Mouse (Mus musculus) midbrain, embryonic 11.5 days (tissue): ENCODE data around the gene Tmem86a. TPM values are rescaled to one million over a fixed set of nuclear protein-coding genes. Genes with fewer than 3 reads are reported as not detected.

Experiments used
- ATAC-seq: fragments of 200-750 bp; cut with Nextera tagmentation; 2 replicates; pipeline ENCODE4 v1.8.0; 2017; ENCODE audit warnings: moderate TSS enrichment, moderate library complexity; ENCODE audit not compliant: low FRiP score
- DNase-seq: peaks from one replicate; pipeline ENCODE4 v3.0.0; 2015; ENCODE audit warnings: low spot score; ENCODE audit errors: missing footprints
- H3K27ac ChIP-seq: fragments of 300-500 bp; sonication (generic); 2 replicates; pipeline ENCODE4 v1.5.1; 2014; ENCODE audit warnings: low read depth, low read length
- H3K27me3 ChIP-seq: fragments of 300-500 bp; sonication (generic); 2 replicates; pipeline ENCODE4 v1.6.1; 2014; ENCODE audit warnings: mild to moderate bottlenecking, low read length, moderate library complexity, mixed read lengths; ENCODE audit not compliant: control insufficient read depth, insufficient read depth
- H3K36me3 ChIP-seq: fragments of 300-500 bp; sonication (generic); 2 replicates; pipeline ENCODE4 v1.6.1; 2014; ENCODE audit warnings: mild to moderate bottlenecking, low read length, moderate library complexity, mixed read lengths; ENCODE audit not compliant: control insufficient read depth, insufficient read depth
- H3K4me1 ChIP-seq: fragments of 300-500 bp; sonication (generic); 2 replicates; pipeline ENCODE4 v1.6.1; 2014; ENCODE audit warnings: low read length; ENCODE audit not compliant: control insufficient read depth, insufficient read depth
- H3K4me2 ChIP-seq: fragments of 300-500 bp; sonication (generic); 2 replicates; pipeline ENCODE4 v1.6.1; 2014; ENCODE audit warnings: mild to moderate bottlenecking, moderate library complexity
- H3K4me3 ChIP-seq: fragments of 300-500 bp; sonication (generic); 2 replicates; pipeline ENCODE4 v1.5.1; 2014; ENCODE audit warnings: low read depth, low read length
- H3K9ac ChIP-seq: fragments of 300-500 bp; sonication (generic); 2 replicates; pipeline ENCODE4 v1.6.1; 2014; ENCODE audit warnings: low read length
- H3K9me3 ChIP-seq: fragments of 300-500 bp; sonication (generic); 2 replicates; pipeline ENCODE4 v1.6.1; 2016; ENCODE audit warnings: low read length; ENCODE audit not compliant: control insufficient read depth
- WGBS: fragments of 180-500 bp; shearing (Covaris S2); extraction: QIAGEN DNeasy Blood & Tissue Kit; methylation state at CpG from one replicate; pipeline ENCODE4 v1.1.7; 2014; 5-methylcytosine and 5-hydroxymethylcytosine counted together
- polyA plus RNA-seq: library from polyadenylated mRNA; unstranded; fragments of >200 nt; fragmentation: Nextera tagmentation; extraction: Ambion mirVana; gene quantifications from 2 replicates; pipeline ENCODE4 v1.2.1, GENCODE M21; 2014

Gene Tmem86a
- polyA plus RNA-seq, 1 experiment from 2014 or later, result 9.7 TPM

DNA sequence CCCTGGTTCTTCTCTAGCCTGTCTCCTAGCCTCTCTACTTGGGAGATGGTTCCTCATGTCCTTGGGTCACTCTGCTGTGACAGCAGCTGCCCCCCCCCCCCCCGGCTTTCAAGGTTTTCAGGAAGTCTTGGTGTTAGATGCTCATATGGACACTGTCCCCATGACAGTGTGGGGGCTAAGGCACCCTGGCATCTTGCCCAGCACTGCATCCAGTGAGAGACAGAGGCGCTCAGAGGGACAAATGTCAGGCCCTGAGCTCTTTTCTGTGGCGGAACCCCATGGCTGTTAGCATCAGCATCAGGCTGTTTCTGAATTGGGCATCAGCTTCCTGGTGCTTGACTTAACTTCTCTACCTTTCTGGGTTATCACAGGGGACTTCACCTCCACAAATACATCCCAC lies 30.5 kb downstream of the Tmem86a start:
- DNase-seq (no peak), ATAC-seq (no peak)
- Histone ChIP-seq H3K27ac (no peak overlapping the region), H3K4me2 (no peak overlapping the region), H3K4me1 (no peaks in the 10 kb centered on the region), H3K36me3 (no peaks in the 10 kb centered on the region), H3K9me3 (no peaks in the 10 kb centered on the region), H3K4me3 (no peak overlapping the region), H3K27me3 (no peaks in the 10 kb centered on the region), H3K9ac (no peak overlapping the region)
- 76% methylated on average over 3 of the region's 3 CpGs for WGBS

DNA sequence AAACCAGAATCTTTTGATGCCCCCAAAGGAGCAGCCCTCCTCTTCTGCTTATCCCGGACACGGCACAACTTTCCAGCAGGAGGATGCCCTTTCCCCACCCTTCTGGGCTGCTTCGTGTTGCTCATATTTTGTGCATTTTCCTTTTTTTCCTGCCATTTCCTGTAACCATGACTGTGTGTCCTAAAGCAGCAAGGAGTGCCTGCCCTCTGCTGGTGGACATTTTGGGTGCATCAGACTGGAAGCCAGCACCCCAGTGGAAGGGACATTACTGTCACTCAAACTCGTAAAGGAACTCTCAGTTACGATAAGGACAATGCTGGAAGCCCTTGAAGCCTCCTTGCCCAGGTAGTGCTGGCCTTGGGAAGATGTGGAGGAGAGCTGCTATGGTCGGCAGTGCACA lies 30.9 kb downstream of the Tmem86a start:
- no peaks in the 10 kb centered on the region for H3K27me3 ChIP-seq
- 56% methylated on average over 6 of the region's 6 CpGs for WGBS
- H3K4me3 ChIP-seq, result no peak overlapping the region

DNA sequence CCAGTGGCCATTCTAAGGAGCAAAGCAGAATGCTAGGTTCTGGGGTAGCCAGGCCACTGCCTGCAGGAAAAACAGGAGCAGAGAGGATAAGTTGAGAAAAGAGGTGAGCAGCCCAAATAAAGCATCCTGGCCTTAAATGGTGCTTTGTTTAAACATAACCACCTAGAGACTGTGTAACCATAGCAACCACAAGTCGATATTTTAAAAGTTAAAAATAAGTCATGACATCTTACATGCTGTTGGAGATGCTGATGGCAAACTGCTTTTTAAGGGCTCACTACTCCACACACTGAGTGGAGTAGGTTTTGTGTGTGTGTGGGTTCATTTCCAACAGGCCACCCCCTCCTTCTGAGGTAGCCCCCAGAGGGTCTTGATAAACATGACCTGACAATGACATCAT lies 34.7 kb downstream of the Tmem86a start:
- H3K36me3 ChIP-seq, result no peaks in the 10 kb centered on the region
- no peak for ATAC-seq
- WGBS, result 78% methylated on average over 1 of the region's 1 CpGs
- no peak overlapping the region for H3K27ac ChIP-seq
- no peaks in the 10 kb centered on the region for H3K4me1 ChIP-seq
- DNase-seq, result no peak
- no peaks in the 10 kb centered on the region for H3K9me3 ChIP-seq
- H3K4me3 ChIP-seq, result no peak overlapping the region
- no peak overlapping the region for H3K9ac ChIP-seq
- H3K4me2 ChIP-seq, result no peak overlapping the region
- H3K27me3 ChIP-seq, result no peaks in the 10 kb centered on the region

More for the DNA sequence above, 30.9 kb downstream of the Tmem86a start:
- H3K4me2 ChIP-seq, result no peak overlapping the region
- H3K36me3 ChIP-seq, result no peaks in the 10 kb centered on the region
- no peaks in the 10 kb centered on the region for H3K4me1 ChIP-seq
- H3K27ac ChIP-seq, result no peak overlapping the region
- no peak for ATAC-seq
- H3K9me3 ChIP-seq, result no peaks in the 10 kb centered on the region
- H3K9ac ChIP-seq, result no peak overlapping the region
- peak; percentile 87 for DNase-seq

- Histone ChIP-seq H3K9ac (no peak overlapping the region), H3K9me3 (no peaks in the 10 kb centered on the region), H3K4me3 (no peak overlapping the region), H3K27ac (no peak overlapping the region), H3K27me3 (no peaks in the 10 kb centered on the region), H3K36me3 (no peaks in the 10 kb centered on the region), H3K4me2 (no peak overlapping the region), H3K4me1 (no peaks in the 10 kb centered on the region)
- DNase-seq, result no peak
- WGBS, result 84% methylated on average over 5 of the region's 5 CpGs
- ATAC-seq, result no peak
Observed at GRCm38 (mm10) chr7:47093935-47094334, 43.5 kb downstream of the Tmem86a start.

DNA sequence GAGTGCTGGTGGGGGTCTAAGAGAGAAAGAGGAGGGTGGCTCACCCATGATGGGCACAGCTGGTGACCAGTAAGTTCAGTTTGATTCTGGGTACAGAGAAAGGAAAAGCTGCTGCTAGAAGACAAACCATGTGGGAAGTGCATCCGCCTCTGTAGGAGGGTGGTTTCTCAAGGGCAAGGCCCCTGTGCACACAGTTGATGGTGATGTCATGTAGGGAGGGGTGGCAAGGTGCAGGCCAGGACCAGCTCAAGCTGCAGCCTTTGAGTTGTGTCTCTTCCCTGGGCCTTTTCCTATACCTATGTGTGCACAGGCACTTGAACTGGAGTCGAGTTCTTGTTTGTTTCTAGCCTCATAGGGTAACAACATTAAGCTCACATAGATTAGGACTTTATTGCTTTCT lies 44.6 kb downstream of the Tmem86a start:
- 77% methylated on average over 2 of the region's 2 CpGs for WGBS
- DNase-seq (no peak), ATAC-seq (no peak)
- H3K9me3 ChIP-seq, result no peaks in the 10 kb centered on the region
- H3K36me3 ChIP-seq, result no peaks in the 10 kb centered on the region
- H3K4me1 ChIP-seq, result no peaks in the 10 kb centered on the region
- H3K4me2 ChIP-seq, result no peak overlapping the region
- no peak overlapping the region for H3K9ac ChIP-seq
- H3K27ac ChIP-seq, result no peak overlapping the region
- H3K27me3 ChIP-seq, result no peaks in the 10 kb centered on the region
- H3K4me3 ChIP-seq, result no peak overlapping the region

DNA sequence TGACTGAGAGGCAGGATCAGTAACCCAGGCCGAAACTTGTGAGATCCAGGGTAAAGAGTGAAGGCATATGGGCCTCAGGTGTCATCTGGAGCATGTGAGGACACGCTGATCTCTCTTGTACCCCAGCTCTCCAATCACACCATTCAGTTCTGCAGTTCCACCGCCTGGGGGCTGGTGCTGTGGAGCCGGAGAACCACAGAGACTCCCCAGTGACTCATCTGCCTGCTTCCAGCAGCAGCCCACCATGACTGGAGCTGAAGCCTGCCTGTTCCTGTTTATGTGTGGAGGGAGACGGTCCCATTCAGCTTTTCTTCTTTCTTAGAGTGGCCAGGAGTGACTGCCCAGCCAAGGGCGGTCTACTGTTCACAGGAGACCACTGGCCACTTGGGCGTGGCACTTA lies 47.6 kb downstream of the Tmem86a start:
- Histone ChIP-seq H3K4me2 (no peak overlapping the region), H3K27ac (no peak overlapping the region), H3K36me3 (no peaks in the 10 kb centered on the region), H3K4me3 (no peak overlapping the region), H3K27me3 (no peaks in the 10 kb centered on the region), H3K9me3 (no peaks in the 10 kb centered on the region), H3K4me1 (no peaks in the 10 kb centered on the region), H3K9ac (no peak overlapping the region)
- no peak for DNase-seq
- 66% methylated on average over 7 of the region's 7 CpGs for WGBS
- no peak for ATAC-seq

DNA sequence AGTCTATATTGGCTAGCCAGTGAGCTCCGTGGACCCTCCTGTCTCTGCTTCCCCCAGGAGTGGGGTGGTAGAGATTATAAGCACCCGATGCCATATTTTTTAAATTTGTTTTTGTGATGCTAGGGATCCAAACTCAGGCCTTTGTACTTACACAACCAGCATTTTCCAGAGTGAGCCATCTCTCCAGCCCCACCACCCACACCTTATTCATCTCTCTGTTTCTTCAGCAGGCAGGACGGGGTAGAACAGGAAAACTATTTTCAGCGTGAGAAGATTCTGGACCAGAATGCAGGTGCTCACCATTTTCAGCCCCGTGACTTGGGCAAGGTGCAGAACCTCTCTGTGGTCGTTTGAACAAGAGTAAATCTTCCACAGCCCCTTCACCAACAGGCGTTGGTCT lies 48.9 kb downstream of the Tmem86a start:
- H3K27ac ChIP-seq, result no peak overlapping the region
- no peak overlapping the region for H3K4me3 ChIP-seq
- H3K9ac ChIP-seq, result no peak overlapping the region
- ATAC-seq, result no peak
- no peaks in the 10 kb centered on the region for H3K27me3 ChIP-seq
- no peak for DNase-seq
- no peak overlapping the region for H3K4me2 ChIP-seq
- H3K36me3 ChIP-seq, result no peaks in the 10 kb centered on the region
- no peaks in the 10 kb centered on the region for H3K9me3 ChIP-seq
- no peaks in the 10 kb centered on the region for H3K4me1 ChIP-seq
- 82% methylated on average over 7 of the region's 7 CpGs for WGBS

GRCm38 (mm10) chr7:47100615-47101014 lies 50.2 kb downstream of the Tmem86a start:
- no peaks in the 10 kb centered on the region for H3K27me3 ChIP-seq
- no peak for ATAC-seq
- no peak overlapping the region for H3K4me3 ChIP-seq
- no peaks in the 10 kb centered on the region for H3K9me3 ChIP-seq
- H3K4me2 ChIP-seq, result no peak overlapping the region
- no peak overlapping the region for H3K9ac ChIP-seq
- no peak for DNase-seq
- 73% methylated on average over 6 of the region's 6 CpGs for WGBS
- H3K4me1 ChIP-seq, result no peaks in the 10 kb centered on the region
- no peaks in the 10 kb centered on the region for H3K36me3 ChIP-seq
- no peak overlapping the region for H3K27ac ChIP-seq

GRCm38 (mm10) chr7:47102970-47103369 lies 52.6 kb downstream of the Tmem86a start:
- ATAC-seq (no peak), DNase-seq (no peak)
- 74% methylated on average over 2 of the region's 2 CpGs for WGBS

More at GRCm38 (mm10) chr7:47102970-47103369, 52.6 kb downstream of the Tmem86a start:
- Histone ChIP-seq H3K4me2 (no peak overlapping the region), H3K4me1 (no peaks in the 10 kb centered on the region), H3K27ac (no peak overlapping the region), H3K4me3 (no peak overlapping the region), H3K27me3 (no peaks in the 10 kb centered on the region), H3K9me3 (no peaks in the 10 kb centered on the region), H3K9ac (no peak overlapping the region), H3K36me3 (no peaks in the 10 kb centered on the region)
